Mouse (Mus musculus): ENCODE results near the gene Avil. TPM values are rescaled to one million over a fixed set of nuclear protein-coding genes. Genes with fewer than 3 reads are reported as not detected.

The Avil gene
- polyA plus RNA-seq, 1 experiment from 2014 or later, result 0.21 TPM

DNA sequence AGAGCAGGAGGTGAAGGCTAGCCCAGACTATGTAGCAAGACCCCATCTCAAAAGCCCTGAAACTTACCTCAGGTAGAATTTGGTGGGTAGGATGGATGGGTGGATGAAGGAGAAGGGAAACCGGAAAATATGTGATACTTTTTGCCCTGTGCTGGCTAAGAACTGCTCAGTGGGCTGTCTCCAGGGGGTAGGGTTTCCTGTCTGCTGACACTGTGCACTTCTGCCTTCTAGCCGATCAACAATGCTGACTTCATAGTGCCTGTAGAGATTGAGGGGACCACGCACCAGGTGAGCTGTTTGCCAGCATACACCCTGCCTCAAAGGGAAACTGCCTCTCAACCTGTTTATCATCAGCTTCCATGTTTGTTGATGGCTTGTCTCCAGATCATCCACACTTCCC, 6.9 kb upstream of the Avil start:
- peaks cover 37% of the 10 kb centered on the region for H3K4me1 ChIP-seq
- WGBS, result 81% methylated on average over 3 of the region's 3 CpGs
- no peak overlapping the region for H3K4me2 ChIP-seq

DNA sequence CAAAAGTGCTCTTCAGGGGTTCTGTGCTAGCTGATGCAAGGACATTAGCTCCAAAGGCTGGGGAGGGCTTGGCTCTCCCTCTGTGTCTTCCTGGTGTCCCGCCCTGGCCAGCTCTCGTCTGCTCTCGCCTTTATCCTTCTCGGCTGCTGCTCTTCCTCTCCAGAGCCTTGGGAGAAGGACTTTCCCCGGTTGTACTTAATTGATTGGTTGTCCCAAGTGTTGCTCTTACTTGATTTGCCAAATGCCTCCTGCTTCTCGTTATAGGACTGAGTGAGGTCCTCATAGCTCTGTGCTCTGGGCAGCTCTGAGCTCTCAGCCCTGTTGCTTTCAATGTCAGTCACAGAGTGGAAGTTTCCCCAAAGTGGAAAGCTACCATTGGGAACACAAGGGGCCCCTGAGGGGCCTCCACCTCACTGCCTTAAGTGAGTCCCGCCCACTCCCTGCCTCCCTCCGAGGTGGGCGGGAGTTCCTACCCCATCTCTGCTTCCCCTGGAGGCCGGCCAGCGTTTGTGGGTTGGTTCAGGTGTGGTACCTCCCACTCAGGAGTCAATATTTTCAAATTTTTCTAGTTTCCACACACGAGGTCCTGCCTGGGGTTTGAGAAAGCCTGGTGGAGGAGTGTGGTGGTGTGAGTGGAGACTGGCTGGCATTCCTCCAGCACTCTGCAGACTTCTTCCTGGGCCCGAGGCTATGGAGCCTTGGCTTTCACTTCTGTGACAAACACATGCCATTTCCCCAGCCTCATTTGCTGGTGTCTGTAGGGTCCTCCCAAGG, 3.0 kb upstream of the Avil start:
- H3K9me3 ChIP-seq, result no peaks in the 10 kb centered on the region
- peaks cover 78% of the 10 kb centered on the region for H3K36me3 ChIP-seq

More for the DNA sequence above, 6.9 kb upstream of the Avil start:
- peaks cover 69% of the 10 kb centered on the region for H3K36me3 ChIP-seq
- H3K9ac ChIP-seq, result no peak overlapping the region
- no peak overlapping the region for H3K27ac ChIP-seq (replicated peaks)
- no peaks in the 10 kb centered on the region for H3K9me3 ChIP-seq
- no peak for ATAC-seq (ENCODE audit: extremely low read depth, insufficient number of reproducible peaks, low FRiP score, low TSS enrichment)
- no peak overlapping the region for H3K4me3 ChIP-seq
- H3K27me3 ChIP-seq (replicated peaks), result no peaks in the 10 kb centered on the region

DNA sequence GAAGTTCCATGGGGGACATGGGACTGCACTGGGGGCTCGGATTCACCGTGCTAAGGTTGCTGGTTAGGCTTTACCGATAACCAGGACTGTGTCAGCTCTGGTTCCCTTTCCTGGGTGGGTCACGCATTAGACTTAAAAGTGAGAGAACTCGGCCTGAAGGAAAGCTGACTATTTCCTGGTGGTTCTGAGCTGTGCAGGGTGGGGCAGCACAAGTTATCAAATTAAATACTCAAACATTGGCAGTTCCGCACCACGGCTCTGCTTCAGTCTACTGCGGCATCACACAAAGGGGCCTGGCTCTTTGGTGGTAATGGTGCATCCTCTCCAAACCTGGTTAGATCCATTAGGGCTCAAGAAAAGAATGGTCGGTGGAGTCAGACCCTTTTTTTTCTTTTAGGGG, 788 bp downstream of the Avil start:
- Histone ChIP-seq H3K4me2 (no peak overlapping the region), H3K9ac (no peak overlapping the region), H3K4me3 (no peak overlapping the region), H3K9me3 (no peaks in the 10 kb centered on the region), H3K36me3 (peaks cover 41% of the 10 kb centered on the region), H3K27ac (replicated peaks) (no peak overlapping the region), H3K27me3 (replicated peaks) (no peaks in the 10 kb centered on the region), H3K4me1 (0 out of 2 replicates have a peak, but pooled peaks cover 7% of the 10 kb centered on the region)
- no peak for ATAC-seq (ENCODE audit: extremely low read depth, insufficient number of reproducible peaks, low FRiP score, low TSS enrichment)
- WGBS, result 81% methylated on average over 9 of the region's 9 CpGs

More for the DNA sequence above, 3.0 kb upstream of the Avil start:
- no peak for ATAC-seq (ENCODE audit: extremely low read depth, insufficient number of reproducible peaks, low FRiP score, low TSS enrichment)
- no peak overlapping the region for H3K4me3 ChIP-seq
- no peak overlapping the region for H3K4me2 ChIP-seq
- H3K9ac ChIP-seq, result no peak overlapping the region
- WGBS, result 65% methylated on average over 13 of the region's 13 CpGs
- H3K4me1 ChIP-seq, result 0 out of 2 replicates have a peak, but pooled peaks cover 7% of the 10 kb centered on the region
- H3K27ac ChIP-seq (replicated peaks), result no peak overlapping the region
- H3K27me3 ChIP-seq (replicated peaks), result no peaks in the 10 kb centered on the region

DNA sequence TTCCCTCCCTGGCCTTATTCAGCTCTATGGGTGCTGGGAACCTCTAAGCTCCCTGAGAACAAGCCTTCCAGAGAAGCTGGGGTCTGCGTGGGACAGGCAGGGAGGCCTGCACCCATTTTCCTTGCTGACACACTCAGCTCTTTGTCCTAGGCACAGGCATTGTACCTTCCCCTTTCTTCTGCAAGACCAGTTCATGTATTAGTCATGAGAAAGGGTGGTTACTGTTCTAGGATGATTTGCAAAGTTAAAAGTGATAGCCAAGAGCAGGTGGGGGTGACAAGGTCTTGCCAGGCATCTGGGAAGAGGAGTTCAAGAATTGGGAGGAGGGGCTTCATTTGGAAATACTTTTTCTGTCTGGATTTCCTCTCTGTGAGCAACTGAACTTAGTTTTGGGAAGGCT, 1.5 kb downstream of the Avil start:
- Histone ChIP-seq H3K27me3 (replicated peaks) (no peaks in the 10 kb centered on the region), H3K36me3 (peaks cover 40% of the 10 kb centered on the region), H3K4me2 (no peak overlapping the region), H3K4me1 (0 out of 2 replicates have a peak, but pooled peaks cover 7% of the 10 kb centered on the region), H3K4me3 (no peak overlapping the region), H3K9ac (no peak overlapping the region), H3K27ac (replicated peaks) (no peak overlapping the region), H3K9me3 (no peaks in the 10 kb centered on the region)
- no peak for ATAC-seq (ENCODE audit: extremely low read depth, insufficient number of reproducible peaks, low FRiP score, low TSS enrichment)
- 76% methylated on average over 1 of the region's 1 CpGs for WGBS

DNA sequence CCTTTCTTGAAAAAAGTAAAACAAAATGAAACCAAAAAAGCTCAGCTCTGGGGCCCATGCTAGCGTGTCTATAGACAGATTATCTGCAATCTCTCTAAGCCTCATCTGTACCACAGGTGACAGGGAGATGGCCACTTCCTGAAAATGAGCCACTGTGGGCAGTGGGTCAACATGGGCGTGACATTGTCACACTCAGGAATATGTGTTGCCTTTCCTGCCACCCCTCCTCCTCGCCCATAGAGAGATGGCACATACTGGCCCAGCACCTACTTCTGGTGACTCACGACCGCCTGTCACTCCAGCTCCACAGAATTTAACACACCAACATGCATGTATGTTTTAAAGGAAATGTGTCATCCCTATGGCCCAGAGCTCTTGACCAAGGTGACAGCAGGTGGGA, 2.3 kb downstream of the Avil start:
- Histone ChIP-seq H3K36me3 (peaks cover 32% of the 10 kb centered on the region), H3K9ac (no peak overlapping the region), H3K4me3 (no peak overlapping the region), H3K27me3 (replicated peaks) (no peaks in the 10 kb centered on the region), H3K4me2 (no peak overlapping the region), H3K9me3 (no peaks in the 10 kb centered on the region), H3K4me1 (0 out of 2 replicates have a peak, but pooled peaks cover 1% of the 10 kb centered on the region), H3K27ac (replicated peaks) (no peak overlapping the region)
- no peak for ATAC-seq (ENCODE audit: extremely low read depth, insufficient number of reproducible peaks, low FRiP score, low TSS enrichment)
- WGBS, result 89% methylated on average over 5 of the region's 5 CpGs

DNA sequence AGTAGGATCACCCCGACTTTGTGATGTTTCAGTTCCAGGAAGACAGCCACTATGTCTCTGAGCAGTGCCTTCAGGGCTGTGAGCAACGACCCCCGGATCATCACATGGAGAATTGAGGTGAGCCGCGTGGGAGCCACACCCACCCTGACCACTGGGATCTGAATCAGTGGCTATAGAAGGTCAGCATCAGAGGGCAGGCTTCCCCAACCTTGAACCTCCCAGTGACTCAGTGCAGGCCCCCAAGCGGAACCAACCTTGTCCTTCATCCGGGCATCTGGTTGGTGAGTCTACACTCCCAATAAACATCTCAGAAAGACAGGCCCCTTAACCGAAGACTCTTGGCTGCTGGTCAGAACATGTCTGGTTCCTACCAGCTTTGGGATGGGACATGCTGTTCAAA, 2.8 kb downstream of the Avil start:
- H3K36me3 ChIP-seq, result peaks cover 27% of the 10 kb centered on the region
- no peak overlapping the region for H3K4me2 ChIP-seq
- H3K27ac ChIP-seq (replicated peaks), result no peak overlapping the region
- no peak overlapping the region for H3K9ac ChIP-seq
- no peak for ATAC-seq (ENCODE audit: extremely low read depth, insufficient number of reproducible peaks, low FRiP score, low TSS enrichment)
- no peaks in the 10 kb centered on the region for H3K4me1 ChIP-seq
- 84% methylated on average over 8 of the region's 8 CpGs for WGBS
- no peak overlapping the region for H3K4me3 ChIP-seq
- H3K9me3 ChIP-seq, result no peaks in the 10 kb centered on the region
- no peaks in the 10 kb centered on the region for H3K27me3 ChIP-seq (replicated peaks)

DNA sequence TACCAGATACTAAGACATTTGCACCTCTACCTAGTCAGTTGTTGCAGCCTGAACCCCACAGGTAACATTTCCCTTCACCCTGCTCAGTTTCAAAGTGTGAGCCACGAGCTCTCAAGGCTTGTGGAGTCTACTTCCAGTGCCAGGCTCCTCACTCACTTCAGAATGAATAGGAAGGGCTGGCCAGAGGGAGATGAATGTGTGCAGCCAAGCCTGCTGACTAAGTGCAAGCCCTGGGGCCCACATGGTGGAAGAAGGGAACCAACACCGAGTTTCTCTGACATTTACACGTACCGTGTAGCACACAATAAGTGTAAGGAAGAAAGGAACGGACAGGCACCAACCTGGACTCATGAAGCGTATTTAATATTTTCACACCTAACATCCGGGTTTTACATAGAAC, 3.3 kb downstream of the Avil start:
- Histone ChIP-seq H3K36me3 (peaks cover 22% of the 10 kb centered on the region), H3K27ac (replicated peaks) (no peak overlapping the region), H3K9me3 (no peaks in the 10 kb centered on the region), H3K4me3 (no peak overlapping the region), H3K4me1 (no peaks in the 10 kb centered on the region), H3K9ac (no peak overlapping the region), H3K27me3 (replicated peaks) (no peaks in the 10 kb centered on the region), H3K4me2 (no peak overlapping the region)
- no peak for ATAC-seq (ENCODE audit: extremely low read depth, insufficient number of reproducible peaks, low FRiP score, low TSS enrichment)
- WGBS, result 81% methylated on average over 7 of the region's 7 CpGs

DNA sequence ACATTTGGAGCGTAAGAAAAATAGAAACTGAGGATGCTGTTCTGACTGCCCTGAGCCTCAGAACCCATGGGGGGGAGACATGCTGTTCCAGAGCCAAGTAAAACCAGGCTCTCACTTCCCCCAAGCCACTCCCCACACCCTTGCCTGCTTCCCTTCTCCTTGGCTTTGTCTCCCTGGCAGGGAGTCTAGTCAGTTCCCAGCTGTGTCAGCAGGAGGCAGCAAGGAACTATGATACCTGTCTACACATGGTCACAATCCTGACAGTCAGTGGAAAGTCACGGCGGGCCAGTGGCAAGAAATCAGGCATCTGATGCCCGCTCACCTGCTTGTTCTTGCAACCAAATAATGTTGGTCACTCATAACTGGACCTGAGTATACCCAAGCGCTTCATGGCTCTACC, 16.0 kb downstream of the Avil start:
- 50% methylated on average over 5 of the region's 5 CpGs for WGBS
- no peak for ATAC-seq (ENCODE audit: extremely low read depth, insufficient number of reproducible peaks, low FRiP score, low TSS enrichment)

DNA sequence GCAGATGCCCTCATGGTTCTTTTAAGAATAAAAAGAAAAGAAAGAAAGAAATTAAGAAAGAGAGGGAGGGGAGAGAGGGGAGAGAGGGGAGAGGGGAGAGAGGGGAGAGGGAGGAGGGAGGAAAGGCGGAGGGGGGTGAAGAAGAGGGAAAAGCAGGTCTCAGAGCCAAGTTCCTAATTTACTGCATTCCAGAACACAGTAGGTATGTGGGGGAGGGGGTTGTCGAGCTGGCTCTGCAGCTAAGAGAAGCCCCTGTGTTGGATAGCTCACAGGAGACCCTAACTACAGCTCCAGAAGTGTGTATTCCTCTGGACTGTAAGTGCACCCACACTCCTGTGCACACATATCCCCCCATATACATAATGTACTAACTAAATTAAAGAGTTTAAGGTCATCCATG, 16.6 kb downstream of the Avil start:
- Histone ChIP-seq H3K27me3 (replicated peaks) (no peaks in the 10 kb centered on the region), H3K36me3 (peaks cover 26% of the 10 kb centered on the region), H3K9me3 (no peaks in the 10 kb centered on the region), H3K27ac (replicated peaks) (no peak overlapping the region), H3K4me3 (no peak overlapping the region), H3K4me1 (no peaks in the 10 kb centered on the region), H3K4me2 (no peak overlapping the region), H3K9ac (0 out of 2 replicates have a peak overlapping the region, but pooled peaks have one; percentile 24)
- 26% methylated on average over 2 of the region's 2 CpGs for WGBS
- ATAC-seq (ENCODE audit: extremely low read depth, insufficient number of reproducible peaks, low FRiP score, low TSS enrichment), result no peak

More for the DNA sequence above, 16.0 kb downstream of the Avil start:
- H3K9me3 ChIP-seq, result no peaks in the 10 kb centered on the region
- no peaks in the 10 kb centered on the region for H3K4me1 ChIP-seq
- H3K27me3 ChIP-seq (replicated peaks), result no peaks in the 10 kb centered on the region
- no peak overlapping the region for H3K4me3 ChIP-seq
- H3K4me2 ChIP-seq, result no peak overlapping the region
- no peak overlapping the region for H3K27ac ChIP-seq (replicated peaks)
- no peak overlapping the region for H3K9ac ChIP-seq
- peaks cover 24% of the 10 kb centered on the region for H3K36me3 ChIP-seq

DNA sequence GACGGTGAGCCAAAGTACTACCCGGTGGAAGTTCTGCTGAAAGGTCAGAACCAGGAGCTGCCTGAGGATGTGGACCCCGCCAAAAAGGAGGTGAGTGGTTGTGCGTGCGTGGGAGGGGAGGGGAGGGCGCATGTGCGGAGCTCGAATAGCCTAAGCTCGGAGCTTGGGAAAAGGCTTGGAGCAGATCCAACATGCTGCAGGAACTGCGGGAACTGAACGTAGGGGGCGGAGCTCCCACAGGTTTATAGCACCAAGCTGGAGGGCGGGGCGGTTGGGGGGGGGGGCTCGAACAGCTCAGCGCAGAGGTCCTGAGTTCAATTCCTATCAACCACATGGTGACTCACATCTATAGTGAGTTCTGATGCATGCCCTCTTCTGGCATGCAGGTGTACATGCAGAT, 17.9 kb downstream of the Avil start:
- 79% methylated on average over 16 of the region's 16 CpGs for WGBS
- H3K36me3 ChIP-seq, result peaks cover 28% of the 10 kb centered on the region
- no peaks in the 10 kb centered on the region for H3K9me3 ChIP-seq
- no peak for ATAC-seq (ENCODE audit: extremely low read depth, insufficient number of reproducible peaks, low FRiP score, low TSS enrichment)
- no peak overlapping the region for H3K4me2 ChIP-seq
- H3K27ac ChIP-seq (replicated peaks), result no peak overlapping the region
- no peaks in the 10 kb centered on the region for H3K27me3 ChIP-seq (replicated peaks)
- no peaks in the 10 kb centered on the region for H3K4me1 ChIP-seq
- no peak overlapping the region for H3K9ac ChIP-seq
- no peak overlapping the region for H3K4me3 ChIP-seq

DNA sequence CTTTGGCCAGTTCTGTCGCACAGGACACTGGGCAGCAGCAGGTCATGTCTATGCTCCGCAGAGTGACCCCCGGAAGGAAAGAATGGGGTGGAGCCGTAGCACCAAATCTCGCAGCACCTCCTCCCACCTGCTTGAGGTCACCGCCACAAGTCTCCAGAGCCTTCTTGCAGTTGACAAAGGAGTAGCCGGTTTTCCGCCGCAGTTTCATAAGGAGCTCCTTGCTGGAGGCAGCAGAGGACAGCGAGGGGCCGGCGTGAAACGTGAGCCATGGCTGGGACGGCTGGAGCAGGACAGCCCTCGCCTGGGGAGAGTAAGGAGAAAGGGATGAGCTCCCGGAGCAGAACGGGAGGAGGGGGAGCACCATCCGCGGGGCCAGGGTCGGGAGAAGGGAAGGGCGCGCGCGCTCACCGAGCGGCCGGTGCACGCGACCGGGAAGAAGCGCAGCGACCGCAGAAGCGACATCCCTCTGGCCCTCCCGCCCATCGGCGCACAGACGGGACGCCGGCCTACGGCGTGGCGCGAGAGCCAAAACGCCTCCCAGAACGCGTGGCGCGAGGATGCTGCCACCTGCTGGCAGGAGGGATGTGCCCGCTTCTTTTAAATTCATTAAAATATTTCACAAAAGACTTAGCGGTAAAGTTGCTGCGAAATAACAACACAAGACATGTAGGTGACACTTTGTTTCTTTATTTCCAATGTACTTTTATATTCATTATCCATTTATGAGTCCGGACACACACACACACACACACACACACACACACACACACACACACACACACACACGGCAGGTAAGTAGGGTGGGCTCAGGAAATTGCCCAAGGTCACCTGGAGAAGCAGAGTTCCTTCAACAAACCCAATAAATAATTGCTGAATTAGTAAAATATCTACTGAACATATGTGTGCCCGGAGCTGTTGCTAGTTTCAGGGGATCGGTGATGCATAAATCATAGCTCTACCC, 30.1 kb downstream of the Avil start, which contains the start of gene Tsfm:
Gene Tsfm (minus strand): TSS at position 505 of the 961 bp plus-strand sequence.
- Histone ChIP-seq H3K9me3 (no peaks in the 10 kb centered on the region), H3K9ac (peak within 1 kb of the TSS; percentile 95), H3K4me1 (peaks cover 8% of the 10 kb centered on the region), H3K36me3 (peaks cover 39% of the 10 kb centered on the region), H3K4me3 (peak within 1 kb of the TSS; percentile 95), H3K4me2 (peak within 1 kb of the TSS; percentile 86), H3K27me3 (replicated peaks) (no peaks in the 10 kb centered on the region), H3K27ac (replicated peaks) (peak within 1 kb of the TSS; percentile 78)
- WGBS, result 5% methylated on average over 56 of the region's 56 CpGs
- ATAC-seq (ENCODE audit: extremely low read depth, insufficient number of reproducible peaks, low FRiP score, low TSS enrichment), result peak; percentile 72; the same call in 1 of the 2 replicates
